Mouse (Mus musculus) naive thymus-derived CD4-positive, alpha-beta T cell, adult 2 months (primary cell): ENCODE measurements at regions not wholly inside any gene's neighbourhood (a gene's known extent, or its start where the extent isn't known, plus 50 kb on each side); places are given as distances from the start of the nearest gene placed in this dataset.

Experiments
- DNase-seq: peaks from one replicate; pipeline ENCODE4 v3.0.0-alpha.2; 2011; ENCODE audit warnings: low read depth

DNA sequence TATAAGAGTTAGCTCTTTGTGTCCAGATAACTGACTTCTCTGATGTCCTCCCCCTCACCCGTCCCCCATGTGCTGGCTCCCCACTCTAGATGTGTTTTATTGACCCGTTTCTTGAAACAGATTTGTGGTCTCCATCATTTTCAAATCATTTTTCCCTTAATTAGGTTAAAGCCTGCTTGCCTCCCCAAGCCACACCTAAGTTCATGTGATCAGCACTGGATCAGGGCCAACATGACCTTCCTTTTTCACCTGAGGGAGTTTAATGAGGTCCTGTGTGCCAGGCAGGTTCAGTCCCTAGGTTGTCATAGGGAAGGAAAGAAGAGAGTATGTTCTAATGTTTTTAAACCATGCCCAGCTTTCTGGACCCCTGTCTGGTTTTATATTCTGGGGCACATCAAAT lies 390.9 kb upstream of the Slc35b3 start:
- no peak for DNase-seq

DNA sequence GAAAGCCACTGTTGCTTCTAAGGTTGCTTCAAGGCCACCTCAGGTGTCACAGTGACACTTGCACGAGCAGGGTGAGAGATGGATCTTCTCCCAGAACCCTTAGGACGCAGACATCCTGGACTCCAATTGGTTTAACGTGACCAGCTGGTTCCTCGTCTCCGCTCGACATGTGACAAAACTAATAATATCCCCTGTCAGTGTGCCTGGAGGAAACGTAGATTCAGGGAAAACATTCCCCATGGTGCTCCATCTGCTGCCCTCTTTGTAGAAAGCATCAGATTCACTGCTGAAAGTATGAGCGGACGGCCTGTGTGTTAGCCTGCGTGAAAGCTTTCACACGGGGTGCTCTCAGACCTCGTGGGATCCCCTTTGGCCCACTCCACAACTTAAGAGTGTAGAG lies 390.0 kb upstream of the Slc35b3 start:
- no peak for DNase-seq

DNA sequence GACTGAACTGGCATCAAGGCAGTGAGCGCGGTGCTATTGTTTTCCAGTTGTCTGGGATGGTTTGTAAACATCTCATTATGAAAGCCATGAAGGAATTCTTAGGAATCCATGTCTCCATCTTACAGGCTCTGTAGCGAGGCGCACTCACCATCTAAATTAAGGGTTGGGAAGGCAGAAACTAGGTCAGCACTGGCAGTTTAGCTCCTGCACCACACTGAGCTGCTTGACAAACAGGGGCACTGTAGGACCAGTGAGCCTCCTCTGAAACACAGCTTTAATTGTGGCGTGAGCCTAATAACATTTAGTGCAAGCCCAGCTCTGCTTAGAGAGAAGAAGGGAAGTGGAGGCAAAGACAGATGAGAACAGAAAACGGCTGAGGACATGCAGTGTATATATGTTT lies 387.1 kb upstream of the Slc35b3 start:
- DNase-seq = no peak

DNA sequence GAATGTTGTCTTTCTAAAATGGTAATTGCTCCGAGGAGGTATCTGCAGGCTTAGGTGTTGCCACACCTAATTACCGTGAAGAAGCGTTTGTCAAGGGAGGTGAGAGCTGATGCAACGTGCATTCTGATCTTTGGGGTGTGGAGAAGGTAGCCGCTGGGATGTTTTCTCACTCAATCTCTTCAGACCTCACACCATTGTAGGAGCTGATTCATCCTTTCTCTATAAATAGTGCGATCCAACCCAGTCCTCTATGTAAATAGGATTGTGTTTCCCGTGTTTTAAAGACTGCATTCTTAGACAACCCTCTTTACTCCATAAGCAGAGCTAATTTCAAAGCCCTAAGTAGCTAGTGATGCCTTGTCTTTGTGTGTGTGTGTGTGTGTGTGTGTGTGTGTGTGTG lies 374.2 kb upstream of the Slc35b3 start:
- DNase-seq = no peak

DNA sequence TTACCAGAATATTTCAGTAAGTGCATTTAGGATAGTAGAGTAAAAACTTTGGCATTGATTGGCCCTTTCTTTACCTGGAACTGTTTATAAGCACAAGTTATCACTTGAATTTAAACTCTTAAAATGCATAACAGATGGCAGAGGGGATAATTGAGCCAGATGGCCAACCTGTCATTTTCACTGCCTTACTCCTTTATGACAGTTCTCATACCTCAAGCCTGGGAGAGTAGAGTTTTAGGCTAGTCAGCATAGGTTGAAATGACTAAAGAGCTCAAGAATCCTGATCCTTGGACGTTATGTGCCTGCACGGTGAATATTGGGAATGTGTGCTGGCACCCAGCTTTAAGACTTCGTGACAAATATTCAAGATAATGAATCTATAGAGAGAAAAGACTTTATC lies 369.1 kb upstream of the Slc35b3 start:
- DNase-seq = no peak

DNA sequence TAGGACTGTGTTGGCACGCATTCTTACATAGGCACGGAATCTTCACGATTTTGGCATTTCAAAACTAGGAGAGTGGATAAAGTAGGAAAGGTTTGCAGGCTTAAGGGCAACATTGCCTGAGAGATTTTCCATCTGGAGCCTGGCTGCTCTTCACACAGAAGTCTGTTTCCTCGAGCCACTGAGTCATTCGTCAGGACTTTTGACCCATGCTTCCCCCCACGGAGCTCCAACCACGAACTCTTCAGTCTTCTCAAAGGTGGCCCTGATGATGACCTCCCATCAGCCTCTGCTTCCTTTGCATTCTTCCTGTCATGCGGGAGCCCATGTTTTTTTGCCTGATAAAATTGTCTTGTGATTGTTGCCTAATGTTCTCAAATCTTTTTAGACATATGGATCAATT lies 365.5 kb upstream of the Slc35b3 start:
- no peak for DNase-seq

DNA sequence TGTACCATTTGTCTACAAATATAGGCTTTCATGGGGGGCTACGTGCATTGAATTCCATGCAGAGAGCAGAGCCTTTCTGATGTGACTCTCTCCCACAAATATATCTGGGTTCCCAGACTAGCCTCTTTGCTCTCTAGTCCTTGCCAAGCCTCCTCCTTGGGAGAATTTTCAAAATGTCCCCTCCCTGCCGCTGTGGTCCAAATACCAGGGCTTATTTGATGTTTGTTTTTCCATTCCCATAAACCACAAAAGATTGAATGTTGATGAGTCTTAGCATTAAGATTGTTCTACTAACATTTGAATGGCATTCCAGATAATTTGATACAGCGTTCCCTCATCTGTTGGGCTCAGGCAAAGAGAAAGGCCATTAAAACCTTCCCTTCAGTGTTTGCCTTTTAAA lies 360.4 kb upstream of the Slc35b3 start:
- DNase-seq = no peak

DNA sequence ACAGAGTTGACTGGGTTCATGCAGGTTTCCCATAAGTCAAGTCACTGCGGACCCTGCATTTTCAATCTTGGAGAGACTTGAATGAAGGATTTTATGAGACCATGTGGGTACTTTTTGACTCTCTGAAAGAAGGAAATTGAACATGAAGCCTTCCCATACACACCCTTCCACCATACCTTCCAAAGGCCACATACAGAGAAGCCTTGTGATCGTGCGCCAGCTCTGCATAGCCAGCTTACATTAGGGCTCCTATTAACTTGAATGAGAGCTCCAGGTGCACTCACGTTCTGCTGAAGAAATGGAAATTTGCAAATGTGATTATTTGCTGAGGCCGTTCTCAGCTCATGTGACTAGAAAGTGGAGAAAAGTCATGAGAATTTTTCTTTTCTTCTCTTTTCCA lies 349.1 kb upstream of the Slc35b3 start:
- DNase-seq = no peak

DNA sequence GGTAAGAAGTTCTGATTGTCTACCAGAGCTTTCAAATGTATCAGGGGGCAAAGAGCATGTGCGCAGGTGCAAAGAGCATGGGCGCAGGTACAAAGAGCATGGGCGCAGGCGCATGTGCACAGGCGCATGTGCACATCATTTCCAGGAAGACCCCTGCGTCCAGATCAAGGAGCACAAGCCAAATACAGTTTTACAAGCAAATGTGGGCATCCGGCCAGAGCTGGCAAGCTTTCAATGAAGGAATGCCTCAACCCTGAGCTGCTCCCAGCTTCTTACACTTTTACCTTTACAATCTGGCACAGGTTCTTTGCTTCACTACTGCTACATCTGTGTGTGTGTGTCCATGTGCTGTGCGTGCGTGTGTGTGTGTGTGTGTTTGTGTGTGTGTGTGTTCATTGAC lies 347.2 kb upstream of the Slc35b3 start:
- no peak for DNase-seq

DNA sequence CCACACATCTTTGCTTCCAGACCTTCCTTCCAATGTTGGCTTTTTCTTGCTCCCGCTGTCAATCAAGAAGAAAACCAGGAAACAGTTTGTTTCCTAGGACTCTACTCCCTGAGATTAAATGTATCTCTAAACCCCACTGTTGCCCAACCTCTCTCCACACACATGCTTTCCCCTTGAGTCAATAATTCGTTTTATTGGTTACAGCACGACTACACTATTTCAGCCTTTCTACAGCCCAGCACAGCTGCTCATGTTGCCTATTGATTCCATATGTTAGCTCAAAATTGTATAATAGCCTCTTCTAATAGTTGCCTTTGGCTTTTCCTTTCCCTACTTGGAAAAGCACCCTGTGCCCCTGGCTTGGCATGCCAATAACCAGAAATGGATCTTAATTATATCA lies 346.2 kb upstream of the Slc35b3 start:
- no peak for DNase-seq

DNA sequence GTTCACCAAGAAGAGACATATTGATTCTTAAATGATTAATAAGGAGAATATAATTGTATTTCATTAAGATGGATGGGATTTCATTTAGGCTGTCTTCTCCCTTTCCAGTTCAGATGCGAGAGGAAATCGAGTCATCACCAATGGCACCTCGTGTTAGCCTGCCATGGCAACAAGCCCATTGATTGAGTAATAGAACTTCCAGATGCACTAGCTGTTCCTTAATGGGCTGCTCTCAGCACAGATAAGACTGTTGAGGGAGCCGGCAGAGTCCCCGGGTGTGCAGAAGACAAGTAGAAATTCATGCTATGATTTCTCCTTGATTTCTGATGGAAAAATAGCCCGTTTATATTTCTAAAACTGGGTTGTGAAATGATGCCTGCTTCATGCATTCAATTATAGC lies 336.5 kb upstream of the Slc35b3 start:
- DNase-seq = no peak

DNA sequence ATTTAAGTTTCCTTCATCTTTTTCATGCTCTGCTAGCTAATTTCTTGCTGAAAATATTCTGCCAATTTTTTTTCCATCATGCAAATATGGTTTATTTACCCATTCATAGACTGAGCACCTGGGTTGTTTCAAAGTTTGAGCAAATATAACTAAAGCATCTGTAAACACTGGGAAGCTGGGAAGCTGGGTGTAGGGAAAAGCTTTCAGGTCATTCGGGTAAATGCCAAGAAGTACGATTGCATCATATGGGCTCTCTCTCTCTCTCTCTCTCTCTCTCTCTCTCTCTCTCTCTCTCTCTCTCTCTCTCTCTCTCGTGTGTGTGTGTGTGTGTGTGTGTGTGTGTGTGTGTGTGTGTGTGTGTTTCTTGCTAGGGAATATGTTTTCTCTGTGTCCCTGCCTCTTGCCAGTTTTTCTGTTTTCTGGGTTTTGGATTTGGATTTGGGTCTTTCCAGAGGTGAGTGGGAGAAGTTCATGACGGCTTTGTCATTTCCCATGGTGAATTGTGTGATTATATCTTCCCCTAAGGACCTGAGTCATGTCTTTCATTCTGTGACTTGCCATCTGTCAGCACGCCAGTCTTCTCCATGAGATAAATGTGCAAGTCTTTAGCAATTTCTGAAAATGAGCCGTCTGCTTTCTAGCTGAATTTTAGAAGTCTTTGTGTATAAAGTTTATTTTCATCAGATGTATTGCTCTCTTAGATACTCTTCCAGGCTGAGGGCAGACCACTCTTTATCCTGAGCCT lies 329.7 kb upstream of the Slc35b3 start:
- DNase-seq = no peak

DNA sequence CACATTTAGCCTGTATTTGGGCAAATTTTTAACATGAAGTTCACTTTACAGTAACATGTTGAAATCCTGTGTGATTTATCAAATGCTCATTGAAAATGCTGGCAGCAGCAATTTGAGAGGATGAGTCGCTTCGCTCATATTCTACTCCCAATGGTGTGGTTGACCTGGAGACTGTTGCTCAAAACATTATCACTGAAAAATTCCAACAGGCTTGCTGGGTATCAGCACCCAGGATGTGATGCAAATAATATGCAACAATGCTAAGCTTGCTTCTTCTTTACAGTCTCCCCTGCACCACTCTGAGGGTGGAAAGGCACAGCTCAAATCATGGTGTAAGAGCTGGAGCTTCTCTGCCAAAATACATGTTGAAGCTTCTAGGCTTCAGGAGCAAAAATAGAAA lies 321.6 kb upstream of the Slc35b3 start:
- DNase-seq = no peak

DNA sequence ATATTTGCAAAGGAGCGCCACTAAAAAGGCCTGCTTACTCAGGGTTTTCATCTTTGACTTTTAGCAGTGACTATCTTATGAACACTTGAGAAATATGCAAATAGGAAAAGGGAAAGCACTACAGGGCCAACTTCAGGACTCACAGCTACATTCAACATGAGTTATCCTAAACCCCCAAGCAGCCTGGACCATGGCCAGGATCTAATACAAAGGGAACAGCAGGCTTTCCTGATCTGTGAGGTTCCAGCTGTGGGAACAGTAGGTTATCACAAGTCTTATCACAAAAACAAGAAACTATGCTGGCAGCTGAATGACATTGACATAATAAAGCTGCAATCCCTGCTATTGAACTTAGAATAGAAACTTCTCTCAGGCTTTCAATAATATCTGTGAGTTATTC lies 317.4 kb upstream of the Slc35b3 start:
- DNase-seq = no peak

DNA sequence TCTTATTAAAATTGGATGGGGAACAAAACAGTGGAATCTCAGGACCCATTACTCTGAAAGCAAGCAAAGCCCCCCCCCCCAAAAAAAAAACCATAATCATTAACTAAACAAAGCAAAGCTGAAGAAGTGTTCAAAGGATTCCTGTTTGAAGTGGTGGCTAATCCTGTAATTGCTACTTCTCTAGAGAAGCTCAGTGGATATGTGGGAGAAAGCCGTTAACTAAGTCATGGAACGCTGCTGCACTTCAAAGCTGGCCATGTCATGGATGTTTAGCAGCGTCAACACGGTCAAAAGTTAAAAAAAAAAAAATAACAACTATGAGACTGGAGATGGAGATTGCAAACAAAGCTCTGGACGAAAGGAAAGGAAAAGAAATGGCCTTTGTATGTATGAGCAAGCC lies 305.3 kb upstream of the Slc35b3 start:
- DNase-seq = no peak

DNA sequence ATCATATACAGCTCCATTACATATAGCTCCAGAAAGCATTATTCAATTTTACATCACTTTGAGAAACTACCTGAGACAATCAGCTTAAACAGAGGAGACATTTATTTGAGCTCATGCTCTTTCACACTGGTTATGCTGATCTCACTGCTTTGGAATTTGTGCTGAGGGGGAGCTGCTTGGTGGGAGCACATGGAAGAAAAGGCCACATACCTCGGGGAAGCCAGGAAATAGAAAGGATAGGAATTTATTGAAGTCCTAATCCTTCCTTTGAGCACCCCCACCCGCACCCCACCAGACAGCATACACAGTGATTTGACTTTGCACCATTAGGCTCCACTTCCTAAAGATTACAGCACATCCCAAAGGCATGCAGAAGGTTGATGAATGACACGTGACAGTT lies 296.0 kb upstream of the Slc35b3 start:
- no peak for DNase-seq

DNA sequence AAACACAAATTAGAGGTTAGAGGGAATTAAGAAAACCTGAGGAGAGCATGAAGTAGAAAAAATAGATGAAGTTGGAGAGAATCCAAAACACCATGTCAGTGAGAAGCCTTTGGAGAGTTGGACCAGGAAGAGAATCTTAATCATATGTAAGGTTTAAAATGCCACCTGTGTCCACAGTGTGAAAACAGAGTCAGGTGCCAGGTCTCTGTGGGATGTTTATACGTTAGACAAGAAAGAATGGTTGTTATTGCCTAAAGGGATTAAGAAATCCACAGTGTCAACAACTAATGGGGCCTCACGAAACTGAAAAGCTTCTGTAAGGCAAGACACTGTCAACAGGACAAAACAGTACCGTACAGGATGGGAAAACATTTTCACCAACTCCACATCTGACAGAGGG lies 294.7 kb upstream of the Slc35b3 start:
- no peak for DNase-seq

DNA sequence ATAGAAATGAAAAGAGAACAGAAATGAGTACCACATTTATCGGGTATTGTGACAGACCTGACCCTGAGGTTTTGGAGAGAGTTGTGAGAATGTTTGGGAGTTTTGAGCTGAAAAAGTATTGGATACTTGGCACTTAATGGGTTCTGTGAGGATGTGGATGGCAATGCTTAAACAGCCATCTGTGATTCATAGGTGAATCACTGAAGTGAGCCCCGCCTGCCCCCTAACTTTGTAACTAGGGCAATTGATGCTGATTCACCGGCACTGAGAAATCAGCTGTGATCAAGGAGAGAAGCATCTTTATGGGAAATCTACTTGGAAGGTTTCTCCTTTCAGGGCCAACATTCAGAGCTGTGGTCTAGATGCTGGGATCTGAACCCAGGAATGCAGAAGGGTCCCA lies 291.9 kb upstream of the Slc35b3 start:
- DNase-seq = no peak

DNA sequence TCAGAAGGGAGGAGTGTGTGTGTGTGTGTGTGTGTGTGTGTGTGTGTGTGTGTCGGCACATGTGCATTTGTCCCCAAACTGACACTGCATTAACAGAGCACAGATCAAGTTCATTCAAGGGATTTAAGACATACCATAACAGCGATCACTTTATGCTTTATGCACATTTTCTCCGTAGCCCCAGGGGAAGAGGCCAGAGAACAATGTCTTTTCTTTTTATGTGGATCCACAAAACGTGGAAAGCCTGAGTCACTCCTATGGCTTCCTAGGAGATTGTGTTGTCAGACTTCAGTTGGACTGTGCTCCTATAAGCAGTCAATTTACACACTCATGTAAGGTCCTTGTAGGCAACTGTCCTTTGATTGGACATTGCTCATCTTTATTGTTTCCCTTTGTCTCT lies 289.4 kb upstream of the Slc35b3 start:
- DNase-seq = no peak

DNA sequence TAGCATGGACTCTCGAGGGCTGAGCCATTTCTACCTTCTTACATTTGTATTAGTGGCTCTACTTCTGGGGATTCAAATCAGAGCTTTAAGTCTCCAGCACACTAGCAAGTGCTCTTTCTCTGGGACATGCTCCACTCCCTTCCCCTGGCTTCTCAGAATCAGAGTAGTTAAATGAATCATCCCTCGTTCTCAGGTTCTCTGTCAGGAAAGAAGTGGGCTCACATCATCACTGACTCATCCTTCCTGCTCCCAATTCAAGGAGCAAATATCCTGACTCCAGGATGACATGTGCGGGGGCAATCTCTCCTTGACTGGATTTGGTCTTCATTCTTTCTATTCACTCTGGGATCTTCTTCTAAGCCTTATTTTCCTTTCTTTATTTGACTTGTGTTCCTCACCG lies 266.2 kb upstream of the Slc35b3 start:
- DNase-seq = no peak

DNA sequence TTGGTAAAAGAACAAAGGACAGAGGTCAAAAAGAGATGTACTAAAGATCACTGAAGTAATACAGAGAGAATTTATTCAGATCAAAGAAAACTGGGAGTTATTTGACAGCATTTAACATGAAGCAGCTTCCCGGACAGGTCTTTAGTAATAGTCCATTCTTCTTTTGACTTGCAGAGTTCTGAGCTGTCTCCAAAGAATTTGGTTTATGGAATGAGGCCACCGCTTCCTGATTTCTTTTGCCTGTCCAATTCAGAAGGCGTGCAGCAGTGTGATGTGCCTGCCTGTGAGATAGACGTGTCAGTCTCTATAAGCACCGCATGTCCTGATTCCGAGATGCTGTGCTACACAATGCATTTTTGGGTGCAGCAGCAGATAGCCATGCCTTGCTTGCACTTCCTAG lies 265.0 kb upstream of the Slc35b3 start:
- no peak for DNase-seq

DNA sequence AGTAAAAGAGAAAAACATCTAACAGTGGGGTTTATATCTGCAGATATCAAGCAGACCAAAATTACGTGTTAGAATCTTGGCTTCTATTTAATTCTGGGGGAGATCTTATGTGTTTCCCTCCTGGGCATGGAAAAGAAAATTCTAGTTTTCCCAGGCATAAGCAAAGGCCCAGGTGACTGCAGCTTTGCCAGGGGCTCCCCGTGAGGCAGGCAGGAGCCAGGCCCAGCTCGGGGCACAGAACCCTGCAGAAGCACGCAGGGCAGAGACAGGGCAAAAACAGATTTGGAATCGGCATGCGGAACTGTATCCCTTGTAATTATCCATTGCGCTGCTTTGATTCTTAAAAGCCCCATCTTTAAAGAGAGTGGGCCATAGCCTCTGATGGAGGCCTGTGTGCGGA lies 250.4 kb upstream of the Slc35b3 start:
- DNase-seq = no peak

DNA sequence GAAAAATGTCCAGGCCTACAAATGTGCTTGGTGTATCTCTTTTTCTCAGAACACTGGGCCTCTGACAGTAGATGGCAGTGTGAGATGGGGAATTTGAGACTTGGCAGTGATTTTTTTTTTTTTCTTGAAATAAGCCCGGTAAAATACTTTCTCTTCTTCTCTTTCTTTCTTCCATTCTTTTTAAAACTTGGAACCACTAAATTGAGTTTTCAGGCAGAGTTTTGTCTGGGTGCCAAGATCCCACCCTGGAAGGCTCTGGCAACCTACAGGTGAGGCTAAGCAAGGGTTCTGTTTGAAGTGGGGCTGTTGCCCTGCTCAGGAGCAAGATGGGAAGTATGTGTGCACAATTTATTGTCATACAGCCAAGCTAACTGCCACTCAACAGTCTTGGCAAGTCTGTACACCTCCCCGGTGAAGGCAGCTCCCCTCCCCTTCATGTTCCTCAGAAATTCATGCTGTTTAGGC lies 223.1 kb upstream of the Slc35b3 start:
- DNase-seq = no peak

DNA sequence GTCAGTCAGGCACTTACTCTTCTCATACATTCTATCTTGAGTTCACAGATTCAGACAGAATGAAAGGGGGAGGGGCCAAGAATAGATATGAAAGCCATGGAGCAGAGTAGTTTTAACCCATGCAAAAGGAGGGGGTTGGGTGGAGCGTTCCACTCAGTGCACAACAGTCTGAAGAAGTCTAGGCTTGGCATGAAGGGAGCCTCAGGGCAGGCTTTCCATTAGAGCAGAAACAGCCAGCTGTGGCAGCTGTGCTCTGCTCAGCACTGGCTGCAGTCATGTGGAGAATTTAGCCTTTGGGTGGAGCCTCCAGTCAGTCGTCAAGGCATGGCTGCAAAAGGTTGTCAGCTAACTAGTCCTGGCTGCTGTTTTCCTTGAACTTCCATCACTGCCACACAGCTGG lies 201.3 kb upstream of the Slc35b3 start:
- DNase-seq = no peak

DNA sequence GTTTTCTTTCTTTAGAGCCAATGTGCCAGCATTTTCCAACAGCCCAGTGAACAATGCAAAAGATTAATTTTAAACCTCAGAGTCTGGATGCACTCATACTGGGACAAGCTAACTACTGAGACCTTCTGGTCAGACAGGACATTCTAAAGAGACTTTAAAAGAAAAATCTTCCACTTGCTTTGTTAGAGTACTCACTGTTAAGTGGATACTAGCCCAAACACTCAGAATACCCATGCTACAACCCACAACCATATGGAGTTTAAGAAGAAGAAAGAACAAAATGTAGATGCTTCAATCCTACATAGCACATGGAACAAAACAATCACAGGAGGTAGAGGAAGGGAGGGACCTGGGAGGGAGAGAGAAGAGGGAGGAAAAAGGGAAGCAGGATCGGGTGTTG lies 167.3 kb upstream of the Slc35b3 start:
- DNase-seq = no peak
